Mouse (Mus musculus): ENCODE measurements around the gene 0610010K14Rik. TPM values are rescaled to one million over a fixed set of nuclear protein-coding genes. Genes with fewer than 3 reads are reported as not detected.

Gene 0610010K14Rik
- polyA plus RNA-seq, 1 experiment from 2014 or later, result 232 TPM

MicroRNAs within 50 kb of the gene (microRNA counts, 519-probe panel; counts per million panel counts)
- 2,655 counts per million, percentile 7 among the panel's probes with 10 or more counts for microRNA mmu-miR-195
- microRNA mmu-miR-497, result not detected

Small RNAs within 50 kb of the gene (microRNA-seq; reads per million reads assigned to microRNA genes)
- gene Mir195a, result 795 reads per million, percentile 76 among the genes with 10 or more reads in this experiment
- gene Mir497, result not detected
- gene Mir497b, result not detected

Other genes with a start within 250 kb of the 0610010K14Rik start
- gene Gabarap, start 246.8 kb downstream of the 0610010K14Rik start, polyA plus RNA-seq (2014; fragmentation: Nextera tagmentation; extraction: Ambion mirVana), result 566 and 590 TPM in 2 replicates
- gene Phf23, start 242.1 kb downstream of the 0610010K14Rik start, polyA plus RNA-seq (2014; fragmentation: Nextera tagmentation; extraction: Ambion mirVana), result 51.5 and 53.4 TPM in 2 replicates
- 29.0 and 30.0 TPM in 2 replicates for gene Dvl2, start 237.3 kb downstream of the 0610010K14Rik start, polyA plus RNA-seq (2014; fragmentation: Nextera tagmentation; extraction: Ambion mirVana)
- gene Acadvl, start 222.5 kb downstream of the 0610010K14Rik start, polyA plus RNA-seq (2014; fragmentation: Nextera tagmentation; extraction: Ambion mirVana), result 46.5 and 47.8 TPM in 2 replicates
- gene Dlg4, start 221.0 kb downstream of the 0610010K14Rik start, polyA plus RNA-seq (2014; fragmentation: Nextera tagmentation; extraction: Ambion mirVana), result 11.2 and 15.2 TPM in 2 replicates
- 0.23 and 0.51 TPM in 2 replicates for gene Asgr1, start 183.8 kb downstream of the 0610010K14Rik start, polyA plus RNA-seq (2014; fragmentation: Nextera tagmentation; extraction: Ambion mirVana)
- not detected in 2 replicates for gene Asgr2, start 145.3 kb downstream of the 0610010K14Rik start, polyA plus RNA-seq (2014; fragmentation: Nextera tagmentation; extraction: Ambion mirVana)
- 0.11 and 0.22 TPM in 2 replicates for gene Mgl2, start 107.6 kb downstream of the 0610010K14Rik start, polyA plus RNA-seq (2014; fragmentation: Nextera tagmentation; extraction: Ambion mirVana)
- 0.66 and 0.89 TPM in 2 replicates for gene Clec10a, start 81.7 kb downstream of the 0610010K14Rik start, polyA plus RNA-seq (2014; fragmentation: Nextera tagmentation; extraction: Ambion mirVana)
- 0.19 and 0.30 TPM in 2 replicates for gene Slc16a11, start 25.2 kb downstream of the 0610010K14Rik start, polyA plus RNA-seq (2014; fragmentation: Nextera tagmentation; extraction: Ambion mirVana)
- 14.9 and 15.8 TPM in 2 replicates for gene Slc16a13, start 16.9 kb downstream of the 0610010K14Rik start, polyA plus RNA-seq (2014; fragmentation: Nextera tagmentation; extraction: Ambion mirVana)
- 4.9 and 5.4 TPM in 2 replicates for gene Bcl6b, start 8.1 kb downstream of the 0610010K14Rik start, polyA plus RNA-seq (2014; fragmentation: Nextera tagmentation; extraction: Ambion mirVana)
- gene Gm21988, start 1.9 kb upstream of the 0610010K14Rik start, polyA plus RNA-seq (2014; fragmentation: Nextera tagmentation; extraction: Ambion mirVana), result 9.7 and 12.1 TPM in 2 replicates
- 126 and 127 TPM in 2 replicates for gene Rnasek, start 1.9 kb upstream of the 0610010K14Rik start, polyA plus RNA-seq (2014; fragmentation: Nextera tagmentation; extraction: Ambion mirVana)
- gene Alox12, start 17.4 kb upstream of the 0610010K14Rik start, polyA plus RNA-seq (2014; fragmentation: Nextera tagmentation; extraction: Ambion mirVana), result 3.2 and 3.4 TPM in 2 replicates
- gene Alox12e, start 84.7 kb upstream of the 0610010K14Rik start, polyA plus RNA-seq (2014; fragmentation: Nextera tagmentation; extraction: Ambion mirVana), result 0.21 TPM in 1 of 2 replicates, not detected in the other
- 0.12 and 0.14 TPM in 2 replicates for gene Alox15, start 114.1 kb upstream of the 0610010K14Rik start, polyA plus RNA-seq (2014; fragmentation: Nextera tagmentation; extraction: Ambion mirVana)
- gene Pelp1, start 172.1 kb upstream of the 0610010K14Rik start, polyA plus RNA-seq (2014; fragmentation: Nextera tagmentation; extraction: Ambion mirVana), result 32.5 and 33.7 TPM in 2 replicates
- gene Arrb2, start 194.7 kb upstream of the 0610010K14Rik start, polyA plus RNA-seq (2014; fragmentation: Nextera tagmentation; extraction: Ambion mirVana), result 28.9 and 31.3 TPM in 2 replicates
- gene Med11, start 214.0 kb upstream of the 0610010K14Rik start, polyA plus RNA-seq (2014; fragmentation: Nextera tagmentation; extraction: Ambion mirVana), result 37.7 and 42.1 TPM in 2 replicates
- 0.18 and 0.26 TPM in 2 replicates for gene Zmynd15, start 221.5 kb upstream of the 0610010K14Rik start, polyA plus RNA-seq (2014; fragmentation: Nextera tagmentation; extraction: Ambion mirVana)
- 0.50 and 0.82 TPM in 2 replicates for gene Cxcl16, start 222.1 kb upstream of the 0610010K14Rik start, polyA plus RNA-seq (2014; fragmentation: Nextera tagmentation; extraction: Ambion mirVana)